Mouse (Mus musculus): ENCODE data around the gene Actl10. TPM values are rescaled to one million over a fixed set of nuclear protein-coding genes. Genes with fewer than 3 reads are reported as not detected.

The Actl10 gene
- polyA plus RNA-seq (2014; fragmentation: Nextera tagmentation; extraction: Ambion mirVana): not detected in 2 replicates

- peaks cover 3% of the 10 kb centered on the region for H3K27me3 ChIP-seq (ENCODE audit: control insufficient read depth, insufficient read depth, low read length)
- 78% methylated on average over 4 of the region's 4 CpGs for WGBS
- H3K4me3 ChIP-seq (ENCODE audit: low read depth, low read length): no peak within 1 kb of the TSS
- H3K4me1 ChIP-seq (ENCODE audit: control insufficient read depth, insufficient read depth, low read length): peaks cover 4% of the 10 kb centered on the region; the same call in 1 of the 2 replicates
- no peak for ATAC-seq (replicated peaks; ENCODE audit: insufficient number of reproducible peaks, low FRiP score, low TSS enrichment, low read depth)
- H3K4me2 ChIP-seq (ENCODE audit: low read depth, low read length): peak within 1 kb of the TSS; percentile 11; the same call in 1 of the 2 replicates
- DNase-seq (ENCODE audit: low spot score): no peak
- H3K36me3 ChIP-seq (replicated peaks; ENCODE audit: control insufficient read depth, insufficient read depth, low read depth, low read length): no peaks in the 10 kb centered on the region
- H3K27ac ChIP-seq (replicated peaks; ENCODE audit: low read depth, low read length): no peak within 1 kb of the TSS
- H3K9ac ChIP-seq (replicated peaks; ENCODE audit: low read length): peak within 1 kb of the TSS; percentile 15; the same call in 1 of the 2 replicates
- H3K9me3 ChIP-seq (replicated peaks; ENCODE audit: control insufficient read depth, low read length): no peaks in the 10 kb centered on the region
Measured at GRCm38 (mm10) chr2:154551476-154551875, at the start of gene Actl10. Actl10 (plus strand) TSS chr2:154551776.

DNA sequence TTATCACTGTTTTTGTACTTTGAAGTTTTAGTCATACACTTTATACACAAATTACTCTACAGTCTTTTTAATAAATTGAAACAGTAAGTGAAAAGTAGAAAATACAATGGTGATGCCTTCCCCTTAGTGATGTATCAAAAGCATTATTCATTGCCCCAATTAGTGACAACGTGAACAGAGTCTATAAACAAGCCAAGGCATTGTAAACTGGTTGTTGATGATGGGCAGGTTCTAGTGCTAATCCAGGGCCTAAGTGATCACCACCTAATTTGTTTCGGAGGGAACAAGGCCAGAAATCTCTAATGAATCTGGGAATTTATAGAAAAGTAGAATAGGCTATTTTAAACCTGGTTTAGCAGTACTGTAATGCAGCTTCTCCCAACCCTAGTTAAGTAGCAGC lies 44.5 kb upstream of the Actl10 start:
- DNase-seq (ENCODE audit: low spot score): no peak
- no peaks in the 10 kb centered on the region for H3K27me3 ChIP-seq (ENCODE audit: control insufficient read depth, insufficient read depth, low read length)
- no peak overlapping the region for H3K4me2 ChIP-seq (ENCODE audit: low read depth, low read length)
- no peak overlapping the region for H3K4me3 ChIP-seq (ENCODE audit: low read depth, low read length)
- no peak for ATAC-seq (replicated peaks; ENCODE audit: insufficient number of reproducible peaks, low FRiP score, low TSS enrichment, low read depth)
- H3K27ac ChIP-seq (replicated peaks; ENCODE audit: low read depth, low read length): no peak overlapping the region
- no peaks in the 10 kb centered on the region; the same call in 1 of the 2 replicates for H3K36me3 ChIP-seq (replicated peaks; ENCODE audit: control insufficient read depth, insufficient read depth, low read depth, low read length)
- H3K9ac ChIP-seq (replicated peaks; ENCODE audit: low read length): no peak overlapping the region
- WGBS: 77% methylated on average over 2 of the region's 2 CpGs
- no peaks in the 10 kb centered on the region for H3K9me3 ChIP-seq (replicated peaks; ENCODE audit: control insufficient read depth, low read length)
- H3K4me1 ChIP-seq (ENCODE audit: control insufficient read depth, insufficient read depth, low read length): no peaks in the 10 kb centered on the region

DNA sequence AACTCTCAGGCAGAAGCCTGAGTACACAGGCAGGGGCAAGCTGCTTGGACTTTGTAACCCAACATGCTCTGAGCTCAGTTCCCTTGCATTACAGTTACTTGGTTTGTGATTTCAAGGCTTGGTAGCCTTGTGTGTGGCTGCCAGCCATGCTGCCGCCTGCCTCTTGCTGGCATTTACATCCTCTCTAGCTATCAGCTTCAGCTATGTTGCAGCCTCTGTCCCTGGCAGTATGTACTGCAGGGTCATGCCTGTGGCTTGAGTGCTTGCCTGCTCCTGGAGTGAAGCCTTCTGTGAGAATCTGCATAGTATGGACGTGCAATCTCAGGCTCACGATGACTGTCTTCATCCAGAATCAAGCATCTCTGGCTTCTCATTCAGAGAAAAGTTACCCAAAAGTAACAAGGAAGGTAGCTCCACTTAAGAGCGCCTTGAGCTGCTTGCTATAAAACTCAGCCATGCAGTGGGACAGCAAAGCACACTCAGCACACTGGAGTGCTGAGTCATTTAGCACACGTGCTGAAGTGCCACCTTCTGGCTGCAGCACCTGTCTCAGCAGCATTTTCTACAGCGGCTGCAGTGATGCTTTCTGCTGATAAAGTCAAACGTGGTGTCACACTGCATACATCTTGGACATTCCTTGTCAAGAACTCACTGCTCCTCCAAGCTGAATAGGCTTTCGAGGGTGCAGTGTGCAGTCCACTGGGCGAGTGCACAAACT lies 43.9 kb upstream of the Actl10 start:
- Histone ChIP-seq H3K27me3 (ENCODE audit: control insufficient read depth, insufficient read depth, low read length) (no peaks in the 10 kb centered on the region), H3K36me3 (replicated peaks; ENCODE audit: control insufficient read depth, insufficient read depth, low read depth, low read length) (no peaks in the 10 kb centered on the region; the same call in 1 of the 2 replicates), H3K9ac (replicated peaks; ENCODE audit: low read length) (no peak overlapping the region), H3K4me1 (ENCODE audit: control insufficient read depth, insufficient read depth, low read length) (no peaks in the 10 kb centered on the region), H3K4me3 (ENCODE audit: low read depth, low read length) (no peak overlapping the region), H3K27ac (replicated peaks; ENCODE audit: low read depth, low read length) (no peak overlapping the region), H3K4me2 (ENCODE audit: low read depth, low read length) (no peak overlapping the region), H3K9me3 (replicated peaks; ENCODE audit: control insufficient read depth, low read length) (no peaks in the 10 kb centered on the region)
- ATAC-seq (replicated peaks; ENCODE audit: insufficient number of reproducible peaks, low FRiP score, low TSS enrichment, low read depth): no peak
- DNase-seq (ENCODE audit: low spot score): no peak
- 77% methylated on average over 9 of the region's 9 CpGs for WGBS

DNA sequence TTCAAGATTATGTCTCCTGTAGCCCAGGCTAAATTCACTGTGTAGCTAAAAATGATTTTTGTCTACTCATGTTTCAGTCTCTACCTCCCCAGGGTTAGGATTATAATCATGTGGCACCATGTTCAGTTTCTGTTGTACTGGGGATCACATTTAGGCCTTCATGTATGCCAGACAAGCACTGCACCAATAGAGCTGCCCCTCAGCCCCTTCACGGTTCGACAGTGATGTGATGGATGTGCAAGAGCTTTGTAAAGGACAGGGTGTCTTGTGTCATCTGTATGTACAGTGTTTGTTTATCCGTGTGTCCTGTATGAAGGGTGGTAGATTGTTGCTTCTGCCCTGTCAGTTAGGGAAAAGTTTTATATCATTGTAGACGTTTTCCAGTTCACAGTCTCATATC lies 43.1 kb upstream of the Actl10 start:
- WGBS: 92% methylated on average over 4 of the region's 4 CpGs
- no peaks in the 10 kb centered on the region for H3K27me3 ChIP-seq (ENCODE audit: control insufficient read depth, insufficient read depth, low read length)
- no peak overlapping the region for H3K9ac ChIP-seq (replicated peaks; ENCODE audit: low read length)
- H3K27ac ChIP-seq (replicated peaks; ENCODE audit: low read depth, low read length): no peak overlapping the region
- no peaks in the 10 kb centered on the region for H3K9me3 ChIP-seq (replicated peaks; ENCODE audit: control insufficient read depth, low read length)
- no peaks in the 10 kb centered on the region for H3K4me1 ChIP-seq (ENCODE audit: control insufficient read depth, insufficient read depth, low read length)
- H3K4me3 ChIP-seq (ENCODE audit: low read depth, low read length): no peak overlapping the region
- H3K36me3 ChIP-seq (replicated peaks; ENCODE audit: control insufficient read depth, insufficient read depth, low read depth, low read length): no peaks in the 10 kb centered on the region; the same call in 1 of the 2 replicates
- H3K4me2 ChIP-seq (ENCODE audit: low read depth, low read length): no peak overlapping the region
- ATAC-seq (replicated peaks; ENCODE audit: insufficient number of reproducible peaks, low FRiP score, low TSS enrichment, low read depth): no peak
- DNase-seq (ENCODE audit: low spot score): no peak

GRCm38 (mm10) chr2:154510141-154510540 lies 41.4 kb upstream of the Actl10 start:
- Histone ChIP-seq H3K27ac (replicated peaks; ENCODE audit: low read depth, low read length) (no peak overlapping the region), H3K9me3 (replicated peaks; ENCODE audit: control insufficient read depth, low read length) (no peaks in the 10 kb centered on the region), H3K27me3 (ENCODE audit: control insufficient read depth, insufficient read depth, low read length) (no peaks in the 10 kb centered on the region), H3K9ac (replicated peaks; ENCODE audit: low read length) (no peak overlapping the region), H3K4me1 (ENCODE audit: control insufficient read depth, insufficient read depth, low read length) (no peaks in the 10 kb centered on the region), H3K36me3 (replicated peaks; ENCODE audit: control insufficient read depth, insufficient read depth, low read depth, low read length) (no peaks in the 10 kb centered on the region; the same call in 1 of the 2 replicates), H3K4me3 (ENCODE audit: low read depth, low read length) (no peak overlapping the region), H3K4me2 (ENCODE audit: low read depth, low read length) (no peak overlapping the region)
- WGBS: 97% methylated on average over 3 of the region's 3 CpGs
- DNase-seq (ENCODE audit: low spot score): no peak
- ATAC-seq (replicated peaks; ENCODE audit: insufficient number of reproducible peaks, low FRiP score, low TSS enrichment, low read depth): no peak

GRCm38 (mm10) chr2:154516944-154517343 lies 34.6 kb upstream of the Actl10 start:
- DNase-seq (ENCODE audit: low spot score) (no peak), ATAC-seq (replicated peaks; ENCODE audit: insufficient number of reproducible peaks, low FRiP score, low TSS enrichment, low read depth) (no peak)
- H3K4me1 ChIP-seq (ENCODE audit: control insufficient read depth, insufficient read depth, low read length): no peaks in the 10 kb centered on the region
- no peak overlapping the region for H3K9ac ChIP-seq (replicated peaks; ENCODE audit: low read length)
- H3K27me3 ChIP-seq (ENCODE audit: control insufficient read depth, insufficient read depth, low read length): no peaks in the 10 kb centered on the region
- WGBS: 80% methylated on average over 3 of the region's 3 CpGs
- no peaks in the 10 kb centered on the region for H3K9me3 ChIP-seq (replicated peaks; ENCODE audit: control insufficient read depth, low read length)
- H3K4me2 ChIP-seq (ENCODE audit: low read depth, low read length): no peak overlapping the region
- no peaks in the 10 kb centered on the region; the same call in 1 of the 2 replicates for H3K36me3 ChIP-seq (replicated peaks; ENCODE audit: control insufficient read depth, insufficient read depth, low read depth, low read length)
- H3K4me3 ChIP-seq (ENCODE audit: low read depth, low read length): no peak overlapping the region
- H3K27ac ChIP-seq (replicated peaks; ENCODE audit: low read depth, low read length): no peak overlapping the region

- ATAC-seq (replicated peaks; ENCODE audit: insufficient number of reproducible peaks, low FRiP score, low TSS enrichment, low read depth): no peak
- DNase-seq (ENCODE audit: low spot score): no peak
- Histone ChIP-seq H3K9ac (replicated peaks; ENCODE audit: low read length) (no peak overlapping the region), H3K4me1 (ENCODE audit: control insufficient read depth, insufficient read depth, low read length) (no peaks in the 10 kb centered on the region), H3K27ac (replicated peaks; ENCODE audit: low read depth, low read length) (no peak overlapping the region), H3K4me3 (ENCODE audit: low read depth, low read length) (no peak overlapping the region), H3K36me3 (replicated peaks; ENCODE audit: control insufficient read depth, insufficient read depth, low read depth, low read length) (no peaks in the 10 kb centered on the region; the same call in 1 of the 2 replicates), H3K9me3 (replicated peaks; ENCODE audit: control insufficient read depth, low read length) (no peaks in the 10 kb centered on the region), H3K27me3 (ENCODE audit: control insufficient read depth, insufficient read depth, low read length) (no peaks in the 10 kb centered on the region), H3K4me2 (ENCODE audit: low read depth, low read length) (no peak overlapping the region)
- WGBS: 94% methylated on average over 5 of the region's 5 CpGs
Measured at GRCm38 (mm10) chr2:154517424-154517823, 34.2 kb upstream of the Actl10 start.

- H3K27me3 ChIP-seq (ENCODE audit: control insufficient read depth, insufficient read depth, low read length): no peaks in the 10 kb centered on the region
- no peak overlapping the region for H3K27ac ChIP-seq (replicated peaks; ENCODE audit: low read depth, low read length)
- H3K4me2 ChIP-seq (ENCODE audit: low read depth, low read length): no peak overlapping the region
- H3K4me3 ChIP-seq (ENCODE audit: low read depth, low read length): no peak overlapping the region
- ATAC-seq (replicated peaks; ENCODE audit: insufficient number of reproducible peaks, low FRiP score, low TSS enrichment, low read depth) (no peak), DNase-seq (ENCODE audit: low spot score) (no peak)
- no peak overlapping the region for H3K9ac ChIP-seq (replicated peaks; ENCODE audit: low read length)
- H3K9me3 ChIP-seq (replicated peaks; ENCODE audit: control insufficient read depth, low read length): no peaks in the 10 kb centered on the region
- no peaks in the 10 kb centered on the region for H3K4me1 ChIP-seq (ENCODE audit: control insufficient read depth, insufficient read depth, low read length)
- no peaks in the 10 kb centered on the region; the same call in 1 of the 2 replicates for H3K36me3 ChIP-seq (replicated peaks; ENCODE audit: control insufficient read depth, insufficient read depth, low read depth, low read length)
Measured at GRCm38 (mm10) chr2:154521449-154521848, 30.1 kb upstream of the Actl10 start.
